Mouse (Mus musculus): ENCODE data around the gene Sorcs2. TPM values are rescaled to one million over a fixed set of nuclear protein-coding genes. Genes with fewer than 3 reads are reported as not detected.

Gene Sorcs2
- polyA plus RNA-seq, 1 experiment from 2014 or later = 7.8 TPM

DNA sequence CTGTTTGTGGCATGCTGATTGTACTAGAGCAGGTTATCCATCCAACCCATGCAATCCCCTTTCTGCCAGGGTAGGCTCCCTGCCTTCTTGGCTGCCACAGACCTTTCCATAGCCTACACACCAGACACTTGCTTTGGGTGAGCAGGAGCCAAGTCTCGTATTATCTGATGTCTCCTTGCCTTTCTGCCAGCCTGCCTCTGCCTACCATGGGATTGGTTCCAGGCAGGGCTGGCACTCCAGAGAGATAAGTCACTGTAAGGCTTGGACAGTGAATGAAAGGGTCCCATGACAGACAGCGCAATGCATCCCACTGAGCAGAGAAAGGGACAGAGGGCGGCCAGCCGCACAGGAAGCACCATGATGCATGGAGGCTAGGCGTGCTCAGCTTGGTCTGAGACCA, 358.3 kb downstream of the Sorcs2 start:
- Histone ChIP-seq H3K4me1 (replicated peaks; ENCODE audit: control insufficient read depth, insufficient read depth, low read length) (0 out of 2 replicates have a peak, but pooled peaks cover 4% of the 10 kb centered on the region), H3K27me3 (ENCODE audit: control insufficient read depth, insufficient read depth, low read length) (no peaks in the 10 kb centered on the region), H3K4me2 (ENCODE audit: low read depth, low read length, severe bottlenecking) (no peak overlapping the region), H3K27ac (ENCODE audit: low read depth, low read length) (no peak overlapping the region), H3K36me3 (ENCODE audit: control insufficient read depth, insufficient read depth, low read length) (no peaks in the 10 kb centered on the region), H3K9ac (ENCODE audit: low read length) (no peak overlapping the region), H3K4me3 (ENCODE audit: low read depth, low read length) (no peak overlapping the region), H3K9me3 (ENCODE audit: control insufficient read depth, low read length) (no peaks in the 10 kb centered on the region)
- DNase-seq (ENCODE audit: low spot score) (no peak), ATAC-seq (replicated peaks; ENCODE audit: low FRiP score) (no peak)
- WGBS = 91% methylated on average over 5 of the region's 5 CpGs

DNA sequence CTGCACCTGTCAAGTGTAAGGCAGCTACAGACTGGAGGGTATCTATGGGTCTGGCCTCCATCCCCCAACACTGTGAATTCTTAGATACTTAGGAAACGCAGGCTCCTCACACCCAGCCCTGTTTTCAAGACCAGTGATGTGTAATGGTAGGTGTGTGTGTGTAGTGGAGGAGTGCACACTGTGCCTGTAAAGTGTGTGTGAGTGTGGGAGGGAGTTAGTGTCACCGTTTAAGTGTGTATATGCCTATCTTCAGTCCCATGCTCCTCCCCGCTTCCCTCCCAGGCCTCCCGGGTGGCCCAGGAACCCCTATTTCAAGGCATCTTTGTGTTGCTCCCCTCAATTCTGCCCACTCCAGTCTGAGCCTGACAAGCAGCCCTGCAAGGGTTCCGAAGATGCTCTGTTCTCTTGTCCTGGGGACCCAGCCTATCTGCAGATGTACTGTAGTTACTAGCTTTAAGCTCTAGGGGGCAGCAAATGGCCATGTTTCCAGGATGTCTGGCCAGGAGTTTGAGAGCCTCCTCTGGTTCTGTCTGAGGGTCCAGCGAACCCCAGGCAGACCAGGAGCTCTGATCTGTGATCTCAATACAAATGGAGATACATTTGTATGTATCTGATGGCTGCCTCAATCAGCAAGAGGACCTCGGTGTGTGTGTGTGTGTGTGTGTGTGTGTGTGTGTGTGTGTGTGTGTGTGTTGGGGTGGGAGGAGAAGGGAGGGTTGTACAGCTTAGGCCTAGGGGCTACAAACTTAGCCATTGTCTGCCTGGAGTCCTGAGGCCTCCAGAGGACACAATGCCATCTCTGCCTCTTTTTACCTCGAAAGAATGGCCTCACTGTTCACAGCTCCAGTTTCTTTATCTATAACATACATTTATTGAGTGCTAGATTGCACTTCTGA, 364.2 kb downstream of the Sorcs2 start:
- Histone ChIP-seq H3K27me3 (ENCODE audit: control insufficient read depth, insufficient read depth, low read length) (no peaks in the 10 kb centered on the region), H3K9me3 (ENCODE audit: control insufficient read depth, low read length) (no peaks in the 10 kb centered on the region), H3K4me1 (replicated peaks; ENCODE audit: control insufficient read depth, insufficient read depth, low read length) (no peaks in the 10 kb centered on the region), H3K9ac (ENCODE audit: low read length) (no peak overlapping the region), H3K4me3 (ENCODE audit: low read depth, low read length) (no peak overlapping the region), H3K4me2 (ENCODE audit: low read depth, low read length, severe bottlenecking) (no peak overlapping the region), H3K36me3 (ENCODE audit: control insufficient read depth, insufficient read depth, low read length) (no peaks in the 10 kb centered on the region), H3K27ac (ENCODE audit: low read depth, low read length) (no peak overlapping the region)
- 45% methylated on average over 8 of the region's 8 CpGs for WGBS
- ATAC-seq (replicated peaks; ENCODE audit: low FRiP score) (peak; percentile 21; the same call in 1 of the 2 replicates), DNase-seq (ENCODE audit: low spot score) (peak; percentile 74)

- no peaks in the 10 kb centered on the region for H3K9me3 ChIP-seq (ENCODE audit: control insufficient read depth, low read length)
- no peak overlapping the region for H3K27ac ChIP-seq (ENCODE audit: low read depth, low read length)
- H3K4me2 ChIP-seq (ENCODE audit: low read depth, low read length, severe bottlenecking) = no peak overlapping the region
- no peak for ATAC-seq (replicated peaks; ENCODE audit: low FRiP score)
- no peak overlapping the region for H3K9ac ChIP-seq (ENCODE audit: low read length)
- no peaks in the 10 kb centered on the region; the same call in 1 of the 2 replicates for H3K4me1 ChIP-seq (replicated peaks; ENCODE audit: control insufficient read depth, insufficient read depth, low read length)
- DNase-seq (ENCODE audit: low spot score) = no peak
- H3K27me3 ChIP-seq (ENCODE audit: control insufficient read depth, insufficient read depth, low read length) = no peaks in the 10 kb centered on the region
- H3K4me3 ChIP-seq (ENCODE audit: low read depth, low read length) = no peak overlapping the region
- no peaks in the 10 kb centered on the region for H3K36me3 ChIP-seq (ENCODE audit: control insufficient read depth, insufficient read depth, low read length)
- 88% methylated on average over 4 of the region's 4 CpGs for WGBS
Observed at GRCm38 (mm10) chr5:36025076-36025475, 372.9 kb downstream of the Sorcs2 start.

DNA sequence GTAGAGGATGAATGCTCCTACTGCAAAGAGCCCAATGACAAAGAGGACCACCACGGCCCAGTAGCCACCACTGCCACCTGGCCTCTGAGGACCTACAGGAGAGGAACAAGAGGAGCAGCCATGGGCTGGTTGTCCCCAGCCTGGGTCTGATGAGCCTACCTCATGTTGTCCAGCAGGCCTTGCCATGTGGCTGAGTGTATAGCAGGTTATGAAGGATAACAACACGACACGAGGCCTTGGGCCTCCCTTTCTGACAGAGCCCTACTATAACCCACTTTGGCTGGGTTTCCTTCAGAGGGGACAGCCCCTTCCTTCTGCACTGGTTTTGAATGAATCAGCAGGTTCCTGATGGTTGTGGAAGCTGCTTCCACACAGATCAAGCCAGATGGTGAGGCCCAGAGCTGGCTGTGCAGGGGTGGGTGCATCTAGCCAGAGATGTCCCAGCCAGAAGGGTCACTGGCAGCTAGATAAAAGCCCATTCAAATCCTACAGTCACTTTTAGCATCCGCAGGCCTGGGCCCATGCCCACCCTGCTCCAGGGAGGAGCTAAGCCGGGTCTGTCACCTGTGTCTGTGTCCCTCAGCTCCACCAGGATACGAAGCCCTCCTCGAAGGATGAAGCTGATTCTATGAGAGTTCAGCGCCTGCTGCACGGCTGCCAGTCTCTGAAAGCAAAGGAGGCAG, 373.8 kb downstream of the Sorcs2 start:
- no peak for ATAC-seq (replicated peaks; ENCODE audit: low FRiP score)
- WGBS = 85% methylated on average over 9 of the region's 9 CpGs
- Histone ChIP-seq H3K4me1 (replicated peaks; ENCODE audit: control insufficient read depth, insufficient read depth, low read length) (no peaks in the 10 kb centered on the region; the same call in 1 of the 2 replicates), H3K9me3 (ENCODE audit: control insufficient read depth, low read length) (no peaks in the 10 kb centered on the region), H3K27me3 (ENCODE audit: control insufficient read depth, insufficient read depth, low read length) (no peaks in the 10 kb centered on the region), H3K36me3 (ENCODE audit: control insufficient read depth, insufficient read depth, low read length) (no peaks in the 10 kb centered on the region), H3K4me2 (ENCODE audit: low read depth, low read length, severe bottlenecking) (no peak overlapping the region), H3K9ac (ENCODE audit: low read length) (no peak overlapping the region), H3K27ac (ENCODE audit: low read depth, low read length) (no peak overlapping the region), H3K4me3 (ENCODE audit: low read depth, low read length) (no peak overlapping the region)
- no peak for DNase-seq (ENCODE audit: low spot score)

GRCm38 (mm10) chr5:36022361-36022760, 375.6 kb downstream of the Sorcs2 start:
- DNase-seq (ENCODE audit: low spot score) (no peak), ATAC-seq (replicated peaks; ENCODE audit: low FRiP score) (no peak)
- WGBS = 78% methylated on average over 1 of the region's 1 CpGs
- Histone ChIP-seq H3K4me1 (replicated peaks; ENCODE audit: control insufficient read depth, insufficient read depth, low read length) (no peaks in the 10 kb centered on the region; the same call in 1 of the 2 replicates), H3K36me3 (ENCODE audit: control insufficient read depth, insufficient read depth, low read length) (no peaks in the 10 kb centered on the region), H3K27ac (ENCODE audit: low read depth, low read length) (no peak overlapping the region), H3K9me3 (ENCODE audit: control insufficient read depth, low read length) (no peaks in the 10 kb centered on the region), H3K9ac (ENCODE audit: low read length) (no peak overlapping the region), H3K27me3 (ENCODE audit: control insufficient read depth, insufficient read depth, low read length) (no peaks in the 10 kb centered on the region), H3K4me2 (ENCODE audit: low read depth, low read length, severe bottlenecking) (no peak overlapping the region), H3K4me3 (ENCODE audit: low read depth, low read length) (no peak overlapping the region)

GRCm38 (mm10) chr5:36021091-36021490, 376.8 kb downstream of the Sorcs2 start:
- DNase-seq (ENCODE audit: low spot score) (no peak), ATAC-seq (replicated peaks; ENCODE audit: low FRiP score) (no peak)
- Histone ChIP-seq H3K4me3 (ENCODE audit: low read depth, low read length) (no peak overlapping the region), H3K4me1 (replicated peaks; ENCODE audit: control insufficient read depth, insufficient read depth, low read length) (no peaks in the 10 kb centered on the region; the same call in 1 of the 2 replicates), H3K27ac (ENCODE audit: low read depth, low read length) (no peak overlapping the region), H3K4me2 (ENCODE audit: low read depth, low read length, severe bottlenecking) (no peak overlapping the region), H3K36me3 (ENCODE audit: control insufficient read depth, insufficient read depth, low read length) (no peaks in the 10 kb centered on the region), H3K9me3 (ENCODE audit: control insufficient read depth, low read length) (no peaks in the 10 kb centered on the region), H3K9ac (ENCODE audit: low read length) (no peak overlapping the region), H3K27me3 (ENCODE audit: control insufficient read depth, insufficient read depth, low read length) (no peaks in the 10 kb centered on the region)
- 83% methylated on average over 3 of the region's 3 CpGs for WGBS

GRCm38 (mm10) chr5:36018366-36018765, 379.6 kb downstream of the Sorcs2 start:
- 90% methylated on average over 3 of the region's 3 CpGs for WGBS
- Histone ChIP-seq H3K9me3 (ENCODE audit: control insufficient read depth, low read length) (no peaks in the 10 kb centered on the region), H3K9ac (ENCODE audit: low read length) (no peak overlapping the region), H3K36me3 (ENCODE audit: control insufficient read depth, insufficient read depth, low read length) (no peaks in the 10 kb centered on the region), H3K4me3 (ENCODE audit: low read depth, low read length) (no peak overlapping the region), H3K4me2 (ENCODE audit: low read depth, low read length, severe bottlenecking) (no peak overlapping the region), H3K27me3 (ENCODE audit: control insufficient read depth, insufficient read depth, low read length) (no peaks in the 10 kb centered on the region), H3K4me1 (replicated peaks; ENCODE audit: control insufficient read depth, insufficient read depth, low read length) (no peaks in the 10 kb centered on the region; the same call in 1 of the 2 replicates), H3K27ac (ENCODE audit: low read depth, low read length) (no peak overlapping the region)
- no peak for DNase-seq (ENCODE audit: low spot score)
- no peak for ATAC-seq (replicated peaks; ENCODE audit: low FRiP score)

DNA sequence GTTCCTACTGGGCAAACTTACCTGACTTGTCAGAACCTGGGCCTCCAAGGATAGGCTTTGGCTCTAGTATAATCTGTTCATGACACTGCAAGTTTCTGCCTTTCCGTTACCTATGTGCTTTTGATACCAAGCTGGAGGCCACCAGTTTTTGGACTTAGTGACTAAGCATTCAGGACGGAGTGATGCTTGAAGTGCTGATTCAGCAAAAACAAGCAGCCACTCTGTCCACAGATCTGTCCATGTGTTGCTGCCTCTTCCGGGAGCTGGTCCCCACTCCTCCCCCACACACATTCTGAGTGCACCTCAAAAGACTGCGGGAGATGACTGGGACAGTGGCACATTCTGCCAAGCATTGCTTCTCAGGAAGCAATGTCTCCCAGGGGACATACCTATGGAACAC, 388.5 kb downstream of the Sorcs2 start:
- WGBS = 87% methylated on average over 4 of the region's 4 CpGs
- no peak overlapping the region for H3K4me2 ChIP-seq (ENCODE audit: low read depth, low read length, severe bottlenecking)
- DNase-seq (ENCODE audit: low spot score) (no peak), ATAC-seq (replicated peaks; ENCODE audit: low FRiP score) (no peak)
- no peak overlapping the region for H3K4me3 ChIP-seq (ENCODE audit: low read depth, low read length)
- H3K4me1 ChIP-seq (replicated peaks; ENCODE audit: control insufficient read depth, insufficient read depth, low read length) = no peaks in the 10 kb centered on the region
- no peak overlapping the region for H3K27ac ChIP-seq (ENCODE audit: low read depth, low read length)
- H3K9ac ChIP-seq (ENCODE audit: low read length) = no peak overlapping the region
- H3K36me3 ChIP-seq (ENCODE audit: control insufficient read depth, insufficient read depth, low read length) = no peaks in the 10 kb centered on the region
- H3K9me3 ChIP-seq (ENCODE audit: control insufficient read depth, low read length) = no peaks in the 10 kb centered on the region
- no peaks in the 10 kb centered on the region for H3K27me3 ChIP-seq (ENCODE audit: control insufficient read depth, insufficient read depth, low read length)

All from forebrain, embryonic 11.5 days (tissue).